Mouse (Mus musculus): ENCODE data around the gene Btbd16. TPM values are rescaled to one million over a fixed set of nuclear protein-coding genes. Genes with fewer than 3 reads are reported as not detected.

The Btbd16 gene
- polyA plus RNA-seq, 1 experiment from 2014 or later: 0.52 TPM

DNA sequence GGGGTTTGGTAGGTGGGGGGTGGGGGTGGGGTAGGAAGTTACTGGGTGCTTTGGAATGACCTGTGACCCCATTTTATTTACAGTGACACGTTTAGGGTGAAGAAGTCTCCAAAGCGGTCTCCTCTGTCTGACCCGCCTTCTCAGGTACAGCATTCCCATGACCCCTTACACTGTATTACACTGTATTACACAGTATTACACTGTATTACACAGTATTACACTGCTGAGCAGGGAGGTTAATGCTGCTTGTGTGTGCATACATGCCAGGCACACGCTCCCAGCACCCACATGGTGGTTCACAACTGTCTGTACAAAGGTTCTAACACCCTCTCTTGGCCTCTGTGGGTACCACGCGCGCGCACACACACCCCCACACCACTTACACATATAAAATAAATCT is 40.4 kb upstream of the Btbd16 start:
- Histone ChIP-seq H3K4me3 (ENCODE audit: low read depth, low read length) (no peak overlapping the region), H3K9ac (replicated peaks) (no peak overlapping the region), H3K27ac (ENCODE audit: low read depth) (no peak overlapping the region), H3K27me3 (ENCODE audit: insufficient read depth, low read length) (no peaks in the 10 kb centered on the region), H3K36me3 (replicated peaks; ENCODE audit: insufficient read depth, low read length) (0 out of 2 replicates have a peak, but pooled peaks cover 11% of the 10 kb centered on the region), H3K4me1 (ENCODE audit: insufficient read depth) (no peaks in the 10 kb centered on the region), H3K9me3 (ENCODE audit: low read length) (no peaks in the 10 kb centered on the region), H3K4me2 (ENCODE audit: low read depth, low read length) (no peak overlapping the region)
- DNase-seq (no peak), ATAC-seq (no peak)
- TF ChIP-seq CTCF (IDR thresholded peaks at IDR 0.05; ENCODE audit: low read depth) (no peak), EP300 (IDR thresholded peaks at IDR 0.05; ENCODE audit: low read depth) (no peak)
- 77% methylated on average over 8 of the region's 8 CpGs for WGBS (ENCODE audit: insufficient replicate concordance)

DNA sequence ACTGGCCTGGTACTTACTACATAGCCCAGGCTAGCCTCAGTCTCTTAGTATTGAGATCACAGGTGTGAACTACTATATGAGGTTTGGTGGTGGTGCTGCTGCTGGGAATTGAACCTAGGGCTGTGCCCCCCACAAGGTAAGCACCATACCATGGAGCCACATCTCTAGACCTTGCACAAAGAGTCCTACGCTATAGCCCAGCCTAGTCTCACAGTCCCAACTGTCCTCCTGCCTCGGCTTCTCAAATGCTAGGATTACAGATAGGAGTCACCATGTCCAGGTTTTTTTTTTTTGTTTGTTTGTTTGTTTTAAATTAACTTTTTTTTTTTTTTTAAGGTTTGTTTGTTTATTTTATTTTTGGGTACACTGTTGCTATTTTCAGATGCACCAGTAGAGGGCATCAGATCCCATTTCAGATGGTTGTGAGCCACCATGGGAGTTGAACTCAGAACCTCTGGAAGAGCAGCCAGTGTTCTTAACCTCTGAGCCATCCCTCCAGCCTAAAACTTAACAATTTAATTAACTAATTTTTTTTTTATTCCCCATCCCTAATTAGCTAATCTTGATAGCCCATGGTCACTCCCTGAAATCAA is 39.6 kb upstream of the Btbd16 start:
- Histone ChIP-seq H3K4me3 (ENCODE audit: low read depth, low read length) (no peak overlapping the region), H3K4me1 (ENCODE audit: insufficient read depth) (no peaks in the 10 kb centered on the region), H3K27me3 (ENCODE audit: insufficient read depth, low read length) (no peaks in the 10 kb centered on the region), H3K4me2 (ENCODE audit: low read depth, low read length) (no peak overlapping the region), H3K36me3 (replicated peaks; ENCODE audit: insufficient read depth, low read length) (0 out of 2 replicates have a peak, but pooled peaks cover 11% of the 10 kb centered on the region), H3K9ac (replicated peaks) (no peak overlapping the region), H3K9me3 (ENCODE audit: low read length) (no peaks in the 10 kb centered on the region), H3K27ac (ENCODE audit: low read depth) (no peak overlapping the region)
- DNase-seq (no peak), ATAC-seq (no peak)
- 82% methylated on average over 2 of the region's 2 CpGs for WGBS (ENCODE audit: insufficient replicate concordance)
- TF ChIP-seq EP300 (IDR thresholded peaks at IDR 0.05; ENCODE audit: low read depth): no peak
- peak; percentile 32 for TF ChIP-seq CTCF (IDR thresholded peaks at IDR 0.05; ENCODE audit: low read depth)

DNA sequence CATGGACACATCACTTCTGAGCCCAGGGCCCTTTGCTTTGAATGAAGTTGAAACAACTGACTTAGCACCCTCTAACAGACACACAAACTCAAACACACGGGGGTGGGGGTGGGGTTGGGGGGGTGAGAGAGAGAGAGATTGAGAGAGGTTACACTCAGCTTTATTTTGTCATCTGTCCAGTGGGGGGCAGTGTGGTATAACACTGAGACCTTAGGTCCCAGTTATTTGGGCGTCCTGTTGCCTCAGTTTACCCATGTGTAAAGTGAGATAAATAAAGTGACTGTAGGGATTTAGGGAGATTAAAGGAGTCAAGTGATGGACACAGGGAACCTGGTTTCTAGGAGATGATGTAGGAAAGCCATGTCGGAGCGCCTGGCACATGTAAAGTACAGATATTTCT is 32.8 kb upstream of the Btbd16 start:
- H3K4me1 ChIP-seq (ENCODE audit: insufficient read depth): no peaks in the 10 kb centered on the region
- H3K4me3 ChIP-seq (ENCODE audit: low read depth, low read length): no peak overlapping the region
- no peaks in the 10 kb centered on the region for H3K27me3 ChIP-seq (ENCODE audit: insufficient read depth, low read length)
- DNase-seq: no peak
- ATAC-seq: no peak
- TF ChIP-seq CTCF (IDR thresholded peaks at IDR 0.05; ENCODE audit: low read depth): peak; percentile 27; the same call in 1 of the 2 replicates
- no peak for TF ChIP-seq EP300 (IDR thresholded peaks at IDR 0.05; ENCODE audit: low read depth)
- H3K27ac ChIP-seq (ENCODE audit: low read depth): no peak overlapping the region
- H3K4me2 ChIP-seq (ENCODE audit: low read depth, low read length): no peak overlapping the region
- 76% methylated on average over 4 of the region's 4 CpGs for WGBS (ENCODE audit: insufficient replicate concordance)
- H3K36me3 ChIP-seq (replicated peaks; ENCODE audit: insufficient read depth, low read length): peaks cover 28% of the 10 kb centered on the region
- no peaks in the 10 kb centered on the region for H3K9me3 ChIP-seq (ENCODE audit: low read length)
- no peak overlapping the region for H3K9ac ChIP-seq (replicated peaks)

DNA sequence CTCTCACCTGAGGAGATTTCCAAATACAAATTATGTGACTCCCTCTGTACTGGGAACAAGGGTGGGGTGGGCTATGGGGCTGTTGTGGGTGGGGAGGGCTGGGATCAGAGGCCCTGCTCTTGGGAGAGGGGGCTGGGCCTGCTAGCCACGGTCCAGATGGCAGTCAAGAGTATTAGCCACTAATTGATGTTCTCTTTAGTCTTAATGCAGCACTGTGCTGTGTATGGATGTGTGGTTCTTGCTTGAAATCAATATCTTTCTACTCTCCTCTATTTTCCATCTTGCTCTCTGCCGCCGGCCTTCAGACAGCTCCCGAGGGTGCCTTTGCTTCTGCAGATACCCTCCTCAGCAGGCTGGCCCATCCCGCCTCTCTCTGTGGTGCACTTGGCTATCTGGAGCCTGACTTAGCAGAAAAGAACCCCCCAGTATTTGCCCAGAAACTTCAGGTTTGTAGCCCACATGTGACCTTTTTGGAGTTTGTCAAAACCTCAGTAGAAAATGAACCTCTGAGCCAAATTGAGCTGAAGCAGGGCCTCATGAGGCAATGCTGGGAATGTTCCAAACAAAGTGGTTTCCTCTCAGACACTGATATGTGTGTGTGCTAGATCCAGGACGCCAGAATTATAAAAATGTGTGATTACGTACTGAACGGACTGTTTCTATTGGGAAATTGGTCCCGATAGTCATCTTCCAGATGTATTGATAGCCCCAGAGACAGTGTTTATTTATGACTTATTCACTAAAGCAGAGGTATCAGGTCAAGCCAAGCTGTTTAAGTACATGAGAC is 30.4 kb upstream of the Btbd16 start:
- Histone ChIP-seq H3K9me3 (ENCODE audit: low read length) (no peaks in the 10 kb centered on the region), H3K36me3 (replicated peaks; ENCODE audit: insufficient read depth, low read length) (peaks cover 27% of the 10 kb centered on the region), H3K27me3 (ENCODE audit: insufficient read depth, low read length) (no peaks in the 10 kb centered on the region), H3K27ac (ENCODE audit: low read depth) (no peak overlapping the region), H3K4me2 (ENCODE audit: low read depth, low read length) (no peak overlapping the region), H3K4me1 (ENCODE audit: insufficient read depth) (no peaks in the 10 kb centered on the region), H3K9ac (replicated peaks) (no peak overlapping the region), H3K4me3 (ENCODE audit: low read depth, low read length) (no peak overlapping the region)
- ATAC-seq: no peak
- TF ChIP-seq EP300 (IDR thresholded peaks at IDR 0.05; ENCODE audit: low read depth) (no peak), CTCF (IDR thresholded peaks at IDR 0.05; ENCODE audit: low read depth) (no peak)
- 85% methylated on average over 9 of the region's 9 CpGs for WGBS (ENCODE audit: insufficient replicate concordance)
- no peak for DNase-seq

DNA sequence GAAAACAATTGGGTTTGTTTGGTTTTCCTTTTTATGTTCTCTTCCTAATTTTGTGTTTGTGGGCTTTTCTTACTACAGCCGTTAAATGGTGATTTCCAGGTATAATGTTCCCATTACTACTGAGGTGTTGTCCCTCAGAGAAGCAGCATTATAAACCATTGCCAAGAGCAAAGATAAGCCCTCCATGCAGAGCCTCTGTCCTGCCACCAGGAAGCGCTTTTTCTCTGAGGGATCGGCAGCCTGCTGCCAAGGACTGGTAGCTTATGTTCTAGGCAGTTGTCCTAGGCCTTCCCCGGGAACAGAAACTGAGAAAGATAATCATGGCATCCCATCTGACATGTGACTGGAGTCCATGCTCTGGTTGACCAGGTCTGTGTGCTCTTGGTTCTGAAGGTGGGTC is 24.7 kb upstream of the Btbd16 start:
- no peaks in the 10 kb centered on the region for H3K4me1 ChIP-seq (ENCODE audit: insufficient read depth)
- no peak overlapping the region for H3K27ac ChIP-seq (ENCODE audit: low read depth)
- no peaks in the 10 kb centered on the region for H3K9me3 ChIP-seq (ENCODE audit: low read length)
- H3K36me3 ChIP-seq (replicated peaks; ENCODE audit: insufficient read depth, low read length): 0 out of 2 replicates have a peak, but pooled peaks cover 8% of the 10 kb centered on the region
- ATAC-seq: no peak
- H3K4me3 ChIP-seq (ENCODE audit: low read depth, low read length): no peak overlapping the region
- H3K27me3 ChIP-seq (ENCODE audit: insufficient read depth, low read length): no peaks in the 10 kb centered on the region
- H3K9ac ChIP-seq (replicated peaks): no peak overlapping the region
- TF ChIP-seq CTCF (IDR thresholded peaks at IDR 0.05; ENCODE audit: low read depth) (no peak), EP300 (IDR thresholded peaks at IDR 0.05; ENCODE audit: low read depth) (no peak)
- no peak for DNase-seq
- H3K4me2 ChIP-seq (ENCODE audit: low read depth, low read length): no peak overlapping the region
- WGBS (ENCODE audit: insufficient replicate concordance): 79% methylated on average over 4 of the region's 4 CpGs

DNA sequence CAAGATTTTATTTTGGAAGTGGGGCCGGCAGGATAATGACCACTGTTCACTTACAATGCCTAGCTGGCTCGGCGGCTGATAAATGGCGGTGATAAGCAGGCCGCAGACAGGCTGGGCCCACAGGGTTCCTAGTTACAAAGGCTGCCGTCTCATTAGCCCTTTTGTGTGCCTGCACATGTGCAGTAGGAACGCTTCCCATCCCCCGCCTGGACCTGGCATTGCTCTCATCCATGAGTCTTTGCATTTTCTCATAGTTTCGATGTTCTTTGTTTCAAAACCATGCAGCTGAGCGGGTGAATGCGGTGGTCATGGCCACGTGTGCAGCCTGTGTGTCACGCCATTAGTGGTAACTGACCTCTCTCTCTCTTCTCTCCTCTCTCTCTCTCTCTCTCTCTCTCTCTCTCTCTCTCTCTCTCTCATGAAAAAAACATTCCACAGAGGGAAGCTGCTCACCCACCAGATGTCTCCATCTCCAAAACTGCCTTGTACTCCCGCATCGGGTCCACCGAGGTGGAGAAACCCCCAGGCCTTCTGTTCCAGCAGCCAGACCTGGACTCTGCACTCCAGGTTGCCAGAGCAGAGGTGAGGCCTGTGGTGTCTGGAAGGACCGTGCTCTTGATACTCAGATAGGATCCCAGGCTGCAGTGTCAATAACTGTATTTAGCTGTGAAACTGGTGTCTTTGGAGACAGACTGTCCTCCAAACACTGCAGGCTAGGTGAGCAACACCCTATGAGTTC is 22.9 kb upstream of the Btbd16 start:
- H3K9me3 ChIP-seq (ENCODE audit: low read length): no peaks in the 10 kb centered on the region
- no peak overlapping the region for H3K4me2 ChIP-seq (ENCODE audit: low read depth, low read length)
- ATAC-seq (no peak), DNase-seq (no peak)
- H3K27me3 ChIP-seq (ENCODE audit: insufficient read depth, low read length): no peaks in the 10 kb centered on the region
- 0 out of 2 replicates have a peak, but pooled peaks cover 5% of the 10 kb centered on the region for H3K36me3 ChIP-seq (replicated peaks; ENCODE audit: insufficient read depth, low read length)
- TF ChIP-seq CTCF (IDR thresholded peaks at IDR 0.05; ENCODE audit: low read depth): no peak
- no peak for TF ChIP-seq EP300 (IDR thresholded peaks at IDR 0.05; ENCODE audit: low read depth)
- no peak overlapping the region for H3K27ac ChIP-seq (ENCODE audit: low read depth)
- H3K9ac ChIP-seq (replicated peaks): no peak overlapping the region
- peaks cover 6% of the 10 kb centered on the region; the same call in 1 of the 2 replicates for H3K4me1 ChIP-seq (ENCODE audit: insufficient read depth)
- WGBS (ENCODE audit: insufficient replicate concordance): 73% methylated on average over 17 of the region's 17 CpGs
- no peak overlapping the region for H3K4me3 ChIP-seq (ENCODE audit: low read depth, low read length)

All from liver, postnatal 0 days (tissue).